Mouse (Mus musculus) spleen, postnatal 4 days (tissue): Measurements from ENCODE around the gene Cmip.

Source experiments
- DNase-seq, 2 experiments: peaks; one replicate each; pipeline ENCODE4 v3.0.0; 2022; ENCODE audit warnings: low spot score in 2 of 2

Gene Cmip

GRCm38 (mm10) chr8:117373001-117373428 is 116.2 kb downstream of the Cmip start:
- no peak for DNase-seq

- no peak for DNase-seq
These were observed 117.2 kb downstream of the Cmip start for GRCm38 (mm10) chr8:117374087-117374486.

- no peak for DNase-seq
These were observed 120.1 kb downstream of the Cmip start for GRCm38 (mm10) chr8:117376997-117377396.

GRCm38 (mm10) chr8:117378625-117379024 is 121.8 kb downstream of the Cmip start:
- no peak for DNase-seq

- peak; percentile 38 to 74 for DNase-seq
These were observed 122.3 kb downstream of the Cmip start for GRCm38 (mm10) chr8:117379131-117379530.

- no peak for DNase-seq
These were observed 123.9 kb downstream of the Cmip start for GRCm38 (mm10) chr8:117380796-117381195.

- no peak for DNase-seq
These were observed 129.3 kb downstream of the Cmip start for GRCm38 (mm10) chr8:117386142-117386541.

GRCm38 (mm10) chr8:117387642-117388041 is 130.8 kb downstream of the Cmip start:
- no peak for DNase-seq

- DNase-seq: no peak
These were observed 131.5 kb downstream of the Cmip start for GRCm38 (mm10) chr8:117388370-117388769.

- DNase-seq: no peak
These were observed 137.0 kb downstream of the Cmip start for GRCm38 (mm10) chr8:117393853-117394252.

- DNase-seq: no peak
These were observed 138.2 kb downstream of the Cmip start for GRCm38 (mm10) chr8:117395055-117395454.

GRCm38 (mm10) chr8:117396884-117397283 is 140.0 kb downstream of the Cmip start:
- no peak for DNase-seq

- no peak for DNase-seq
These were observed 140.9 kb downstream of the Cmip start for GRCm38 (mm10) chr8:117397751-117398150.

- no peak for DNase-seq
These were observed 142.4 kb downstream of the Cmip start for GRCm38 (mm10) chr8:117399229-117399628.

- no peak for DNase-seq
These were observed 144.0 kb downstream of the Cmip start for GRCm38 (mm10) chr8:117400820-117401219.

GRCm38 (mm10) chr8:117401880-117402279 is 145.0 kb downstream of the Cmip start:
- DNase-seq: no peak

- DNase-seq: no peak
These were observed 146.2 kb downstream of the Cmip start for GRCm38 (mm10) chr8:117402911-117403704.

- no peak for DNase-seq
These were observed 147.0 kb downstream of the Cmip start for GRCm38 (mm10) chr8:117403705-117404476.

GRCm38 (mm10) chr8:117406081-117406480 is 149.2 kb downstream of the Cmip start:
- DNase-seq: no peak

- no peak for DNase-seq
These were observed 151.8 kb downstream of the Cmip start for GRCm38 (mm10) chr8:117408634-117409033.

GRCm38 (mm10) chr8:117409056-117409455 is 152.2 kb downstream of the Cmip start:
- DNase-seq: no peak

- no peak for DNase-seq
These were observed 153.5 kb downstream of the Cmip start for GRCm38 (mm10) chr8:117410391-117410790.

GRCm38 (mm10) chr8:117410901-117411300 is 154.0 kb downstream of the Cmip start:
- DNase-seq: no peak
